Mouse (Mus musculus): ENCODE data around the gene Auts2. TPM values are rescaled to one million over a fixed set of nuclear protein-coding genes. Genes with fewer than 3 reads are reported as not detected.
A peak's percentile ranks its signal among the peaks of the same experiment; 100 is the strongest.

Gene Auts2
- polyA plus RNA-seq, 1 experiment from 2014 or later, result 4.9 TPM

DNA sequence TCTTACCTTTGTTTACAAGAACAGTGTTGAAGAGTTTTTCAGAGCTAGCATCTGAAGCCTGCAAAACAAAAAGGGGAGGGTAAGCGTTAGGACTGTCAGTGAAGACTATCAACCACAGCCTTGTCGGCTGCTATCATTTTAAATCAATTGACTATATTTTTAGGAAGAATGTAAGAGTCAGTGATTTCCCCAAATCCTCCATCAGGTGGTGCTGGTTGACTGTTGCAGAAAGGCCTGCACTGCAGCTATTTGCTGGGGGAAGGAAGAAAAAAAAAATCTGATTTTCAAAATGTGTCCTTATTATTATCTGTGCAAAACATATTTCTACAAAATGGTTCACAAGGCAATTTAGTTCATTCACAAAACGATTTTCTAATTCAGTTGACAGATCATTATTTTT is 1009.3 kb downstream of the Auts2 start:
- Histone ChIP-seq H3K4me1 (replicated peaks; ENCODE audit: control insufficient read depth, insufficient read depth, low read length) (no peaks in the 10 kb centered on the region), H3K4me2 (replicated peaks; ENCODE audit: low read depth) (no peak overlapping the region), H3K36me3 (ENCODE audit: control insufficient read depth, insufficient read depth) (no peaks in the 10 kb centered on the region; the same call in 1 of the 2 replicates), H3K4me3 (ENCODE audit: low read depth, low read length) (no peak overlapping the region), H3K9me3 (ENCODE audit: control insufficient read depth) (no peaks in the 10 kb centered on the region), H3K27ac (ENCODE audit: low read depth, low read length) (no peak overlapping the region), H3K9ac (ENCODE audit: low read depth, low read length) (no peak overlapping the region), H3K27me3 (replicated peaks; ENCODE audit: control insufficient read depth, insufficient read depth, low read length) (no peaks in the 10 kb centered on the region)
- 23% methylated on average over 3 of the region's 3 CpGs for WGBS
- ATAC-seq, result no peak
- TF ChIP-seq CTCF (IDR thresholded peaks at IDR 0.05; ENCODE audit: low read depth), result peak; percentile 88

DNA sequence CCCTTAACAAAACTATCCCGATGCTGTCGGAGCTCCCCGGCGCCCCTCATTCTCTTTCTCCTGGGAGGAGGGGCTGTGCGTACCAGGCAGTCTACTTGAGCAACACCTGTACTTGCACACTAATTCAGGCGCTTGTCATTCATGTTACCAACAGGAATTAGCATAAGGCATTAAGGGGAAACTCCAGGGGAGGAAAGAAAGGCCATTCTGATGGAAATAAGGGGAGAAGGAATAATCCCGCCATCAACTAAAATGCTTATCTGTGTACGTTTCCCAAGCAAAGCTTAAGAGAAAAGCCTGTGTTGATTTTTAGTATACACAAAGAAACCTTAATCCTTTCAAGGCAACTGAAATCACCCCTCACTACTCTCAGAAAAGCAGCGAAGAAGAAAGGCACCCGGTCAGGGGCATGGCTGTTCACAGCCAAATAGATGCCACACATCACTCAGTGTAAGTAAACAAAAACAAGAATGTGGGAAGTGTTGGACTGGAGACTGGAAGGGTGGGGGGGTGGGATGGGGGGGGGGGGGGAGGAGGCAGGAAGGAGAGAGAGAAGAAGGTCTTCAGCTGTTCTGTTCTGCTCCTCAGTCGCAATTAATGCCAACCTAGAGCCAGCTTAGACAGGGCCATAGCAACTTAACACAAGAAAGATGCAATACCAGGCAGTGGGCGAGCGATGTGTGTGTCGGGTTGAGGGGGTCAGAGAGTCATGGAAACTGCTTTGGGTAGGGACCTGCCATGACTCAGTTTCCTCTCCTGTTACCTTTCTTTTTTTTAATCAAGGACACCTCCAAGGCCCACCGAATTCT is 1011.2 kb downstream of the Auts2 start:
- Histone ChIP-seq H3K9ac (ENCODE audit: low read depth, low read length) (no peak overlapping the region), H3K4me1 (replicated peaks; ENCODE audit: control insufficient read depth, insufficient read depth, low read length) (no peaks in the 10 kb centered on the region), H3K27me3 (replicated peaks; ENCODE audit: control insufficient read depth, insufficient read depth, low read length) (no peaks in the 10 kb centered on the region), H3K4me2 (replicated peaks; ENCODE audit: low read depth) (no peak overlapping the region), H3K4me3 (ENCODE audit: low read depth, low read length) (no peak overlapping the region), H3K36me3 (ENCODE audit: control insufficient read depth, insufficient read depth) (no peaks in the 10 kb centered on the region; the same call in 1 of the 2 replicates), H3K27ac (ENCODE audit: low read depth, low read length) (no peak overlapping the region), H3K9me3 (ENCODE audit: control insufficient read depth) (no peaks in the 10 kb centered on the region)
- WGBS, result 80% methylated on average over 15 of the region's 15 CpGs
- ATAC-seq, result no peak
- no peak for TF ChIP-seq CTCF (IDR thresholded peaks at IDR 0.05; ENCODE audit: low read depth)

DNA sequence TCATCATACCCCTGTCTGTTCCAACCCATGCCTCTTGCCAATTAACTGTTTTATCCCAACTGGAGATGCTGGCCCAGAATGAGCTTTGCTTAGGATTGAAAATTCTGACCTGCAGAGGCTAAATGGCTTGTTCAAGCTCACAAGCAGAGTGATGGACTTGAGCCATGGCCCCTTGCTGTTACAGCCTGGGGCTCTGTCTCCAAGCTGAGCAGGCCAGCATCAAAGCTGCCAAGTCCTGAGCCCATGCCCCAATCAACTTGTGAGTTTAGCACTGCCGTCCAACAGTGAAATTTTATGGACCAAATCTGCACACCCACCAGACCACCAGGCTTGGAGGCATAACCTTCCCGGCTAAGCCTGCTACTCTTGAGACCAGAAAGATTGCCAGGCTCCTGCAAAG is 1012.3 kb downstream of the Auts2 start:
- Histone ChIP-seq H3K9ac (ENCODE audit: low read depth, low read length) (no peak overlapping the region), H3K9me3 (ENCODE audit: control insufficient read depth) (no peaks in the 10 kb centered on the region), H3K27ac (ENCODE audit: low read depth, low read length) (no peak overlapping the region), H3K4me2 (replicated peaks; ENCODE audit: low read depth) (no peak overlapping the region), H3K27me3 (replicated peaks; ENCODE audit: control insufficient read depth, insufficient read depth, low read length) (no peaks in the 10 kb centered on the region), H3K4me1 (replicated peaks; ENCODE audit: control insufficient read depth, insufficient read depth, low read length) (no peaks in the 10 kb centered on the region), H3K4me3 (ENCODE audit: low read depth, low read length) (no peak overlapping the region), H3K36me3 (ENCODE audit: control insufficient read depth, insufficient read depth) (no peaks in the 10 kb centered on the region; the same call in 1 of the 2 replicates)
- no peak for TF ChIP-seq CTCF (IDR thresholded peaks at IDR 0.05; ENCODE audit: low read depth)
- 65% methylated on average over 2 of the region's 2 CpGs for WGBS
- ATAC-seq, result no peak

DNA sequence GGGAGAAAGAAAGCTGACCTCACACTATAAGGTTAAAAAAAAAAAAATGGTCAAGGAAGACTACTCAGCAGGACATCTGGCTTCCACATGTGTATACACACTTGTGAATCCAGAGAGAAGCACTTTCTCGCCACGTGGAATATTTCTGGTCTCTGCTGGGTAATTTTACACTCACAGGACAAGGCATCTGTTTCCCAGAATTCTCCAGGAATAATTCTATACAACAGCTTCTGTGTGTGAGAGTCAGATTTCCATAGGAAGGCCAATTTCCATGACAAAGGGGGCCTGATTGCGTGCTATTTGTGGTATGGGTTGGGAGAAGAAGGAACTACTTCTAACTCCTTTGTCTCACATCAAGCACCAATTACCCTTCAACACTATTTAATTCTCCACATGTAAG is 1016.5 kb downstream of the Auts2 start:
- Histone ChIP-seq H3K9me3 (ENCODE audit: control insufficient read depth) (no peaks in the 10 kb centered on the region), H3K36me3 (ENCODE audit: control insufficient read depth, insufficient read depth) (no peaks in the 10 kb centered on the region), H3K9ac (ENCODE audit: low read depth, low read length) (no peak overlapping the region), H3K27ac (ENCODE audit: low read depth, low read length) (no peak overlapping the region), H3K4me1 (replicated peaks; ENCODE audit: control insufficient read depth, insufficient read depth, low read length) (0 out of 2 replicates have a peak, but pooled peaks cover 4% of the 10 kb centered on the region), H3K4me3 (ENCODE audit: low read depth, low read length) (no peak overlapping the region), H3K27me3 (replicated peaks; ENCODE audit: control insufficient read depth, insufficient read depth, low read length) (no peaks in the 10 kb centered on the region), H3K4me2 (replicated peaks; ENCODE audit: low read depth) (no peak overlapping the region)
- WGBS, result 66% methylated on average over 3 of the region's 3 CpGs
- no peak for ATAC-seq
- no peak for TF ChIP-seq CTCF (IDR thresholded peaks at IDR 0.05; ENCODE audit: low read depth)

DNA sequence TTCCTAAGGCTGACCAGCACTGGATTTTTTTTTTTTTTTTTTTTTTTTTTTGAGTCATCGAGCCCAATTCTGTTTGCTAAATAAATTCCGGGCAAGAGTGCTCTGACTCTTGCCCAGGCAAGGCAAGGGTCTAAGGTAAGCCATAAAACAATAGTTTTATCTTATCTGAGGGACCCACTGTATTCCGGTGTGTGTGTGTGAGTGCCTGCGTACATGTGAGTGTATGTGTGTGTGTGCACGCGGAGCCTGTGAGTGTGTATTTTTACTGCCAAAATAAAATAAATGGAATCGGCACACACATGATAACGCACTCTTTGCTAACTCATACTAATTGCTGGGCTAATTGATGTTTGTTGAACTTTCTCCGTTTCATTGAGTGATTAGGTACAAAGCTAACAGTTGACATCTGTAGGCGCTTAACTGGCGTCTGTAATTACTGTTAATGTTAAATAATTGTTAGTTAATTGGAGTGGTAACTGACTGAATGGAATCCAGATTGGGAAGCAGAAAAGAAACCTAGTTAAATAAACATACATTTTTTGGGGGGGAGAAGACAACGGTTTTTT is 1018.2 kb downstream of the Auts2 start:
- WGBS, result 28% methylated on average over 12 of the region's 12 CpGs
- H3K9me3 ChIP-seq (ENCODE audit: control insufficient read depth), result no peaks in the 10 kb centered on the region
- peak overlapping the region; percentile 40; the same call in 1 of the 2 replicates for H3K4me2 ChIP-seq (replicated peaks; ENCODE audit: low read depth)
- ATAC-seq, result no peak
- H3K4me3 ChIP-seq (ENCODE audit: low read depth, low read length), result no peak overlapping the region
- H3K9ac ChIP-seq (ENCODE audit: low read depth, low read length), result no peak overlapping the region
- no peaks in the 10 kb centered on the region for H3K36me3 ChIP-seq (ENCODE audit: control insufficient read depth, insufficient read depth)
- no peak for TF ChIP-seq CTCF (IDR thresholded peaks at IDR 0.05; ENCODE audit: low read depth)
- H3K27ac ChIP-seq (ENCODE audit: low read depth, low read length), result no peak overlapping the region
- 0 out of 2 replicates have a peak, but pooled peaks cover 4% of the 10 kb centered on the region for H3K4me1 ChIP-seq (replicated peaks; ENCODE audit: control insufficient read depth, insufficient read depth, low read length)
- H3K27me3 ChIP-seq (replicated peaks; ENCODE audit: control insufficient read depth, insufficient read depth, low read length), result no peaks in the 10 kb centered on the region

DNA sequence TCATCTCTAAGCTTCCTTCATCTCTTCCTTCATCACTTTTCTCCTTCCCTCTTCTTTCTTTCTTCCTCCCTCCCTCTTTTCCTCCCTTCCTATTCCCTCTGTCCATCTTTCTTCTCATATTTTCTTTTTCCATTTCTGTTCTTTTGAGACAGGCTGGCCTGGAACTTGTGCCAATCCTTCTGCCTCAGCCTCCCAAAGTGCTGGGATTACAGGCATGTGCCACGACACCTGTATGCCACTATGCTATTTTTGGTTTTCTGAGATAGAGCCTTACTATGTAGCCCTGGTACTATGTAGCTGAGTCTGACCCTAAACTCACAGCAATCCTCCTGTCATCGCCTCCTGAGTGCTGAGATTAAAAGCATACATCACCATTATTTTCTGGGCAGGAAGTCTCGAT is 1023.6 kb downstream of the Auts2 start:
- Histone ChIP-seq H3K36me3 (ENCODE audit: control insufficient read depth, insufficient read depth) (no peaks in the 10 kb centered on the region), H3K27me3 (replicated peaks; ENCODE audit: control insufficient read depth, insufficient read depth, low read length) (no peaks in the 10 kb centered on the region), H3K9me3 (ENCODE audit: control insufficient read depth) (no peaks in the 10 kb centered on the region), H3K4me2 (replicated peaks; ENCODE audit: low read depth) (no peak overlapping the region), H3K9ac (ENCODE audit: low read depth, low read length) (no peak overlapping the region), H3K4me3 (ENCODE audit: low read depth, low read length) (no peak overlapping the region), H3K4me1 (replicated peaks; ENCODE audit: control insufficient read depth, insufficient read depth, low read length) (0 out of 2 replicates have a peak, but pooled peaks cover 9% of the 10 kb centered on the region), H3K27ac (ENCODE audit: low read depth, low read length) (no peak overlapping the region)
- WGBS, result 92% methylated on average over 3 of the region's 3 CpGs
- no peak for TF ChIP-seq CTCF (IDR thresholded peaks at IDR 0.05; ENCODE audit: low read depth)
- no peak for ATAC-seq
